Mouse (Mus musculus): Measurements from ENCODE around the gene Tbx1. TPM values are rescaled to one million over a fixed set of nuclear protein-coding genes. Genes with fewer than 3 reads are reported as not detected.

Tbx1 gene
- total RNA-seq, 1 experiment from 2014 or later, result not detected

DNA sequence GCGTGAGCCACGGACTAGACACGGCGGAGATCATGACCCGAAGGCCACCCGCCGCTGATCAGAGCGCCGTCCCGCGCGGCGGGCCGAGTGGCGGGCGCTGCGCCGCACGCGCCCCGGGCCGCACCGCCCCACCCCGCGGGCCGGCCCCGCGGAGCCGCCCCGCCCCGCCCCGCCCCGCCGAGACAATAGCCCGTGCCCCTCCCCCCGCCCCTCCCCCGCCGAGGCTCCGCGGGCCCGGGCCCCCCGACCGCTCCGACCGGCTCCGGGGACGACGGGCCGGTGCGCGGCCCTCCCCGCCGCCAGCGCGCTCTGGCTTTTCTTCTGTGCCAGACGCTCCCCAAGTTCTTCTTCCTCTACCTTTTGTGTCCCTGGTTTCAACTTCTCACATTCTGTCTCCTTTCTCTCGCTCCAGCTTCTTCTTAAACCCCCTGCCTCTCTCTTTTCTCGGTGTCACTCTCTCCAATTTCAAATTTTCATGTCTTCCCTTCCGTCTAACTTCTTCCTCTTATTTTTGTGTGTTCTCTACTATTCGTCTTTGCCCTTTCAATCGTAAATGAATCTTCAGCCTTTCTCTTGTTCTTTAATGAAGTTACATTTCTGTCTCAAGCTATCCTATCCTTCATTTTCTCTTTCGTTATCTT is 3.4 kb downstream of the Tbx1 start:
- DNase-seq, result no peak

DNA sequence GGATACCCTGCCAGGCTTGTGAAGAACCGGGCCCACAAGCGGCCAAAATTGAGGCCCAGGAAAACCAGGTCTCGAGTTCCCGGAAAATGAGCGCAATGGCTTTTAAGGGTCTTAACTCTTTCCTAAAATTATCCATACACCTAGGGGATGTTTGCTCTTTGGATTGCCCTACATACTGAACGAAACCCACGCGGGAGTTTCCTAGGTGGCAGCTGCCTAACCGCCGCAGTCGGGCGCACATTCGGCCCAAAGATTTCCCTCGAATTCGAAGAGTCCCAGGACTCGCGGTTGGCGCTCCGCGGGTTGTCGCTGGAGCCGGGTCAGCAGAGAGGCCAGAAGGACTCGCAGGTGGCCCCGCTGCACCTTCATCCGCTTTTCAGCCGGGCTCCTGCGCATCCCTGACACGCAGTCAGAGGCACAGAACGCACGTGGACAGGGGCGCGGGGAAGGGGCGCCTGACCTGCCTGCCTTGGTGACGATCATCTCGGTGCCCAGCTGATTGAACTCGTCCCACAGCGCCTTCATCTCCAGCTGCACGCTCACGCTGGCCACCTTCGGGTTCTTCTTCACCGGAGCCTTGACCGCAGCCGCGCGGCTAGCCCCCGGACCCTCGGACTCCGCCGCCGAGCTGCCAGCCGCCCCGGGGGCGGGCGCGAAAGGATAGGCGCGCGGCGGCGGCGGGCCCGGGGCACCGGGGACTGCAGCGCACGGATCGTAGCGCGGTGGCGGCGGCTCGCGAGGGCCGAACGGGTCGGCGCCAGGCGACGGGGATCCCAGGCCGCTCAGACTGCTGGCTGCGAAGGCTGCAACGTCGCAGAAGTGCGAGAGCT is 4.2 kb downstream of the Tbx1 start:
- DNase-seq, result no peak

DNA sequence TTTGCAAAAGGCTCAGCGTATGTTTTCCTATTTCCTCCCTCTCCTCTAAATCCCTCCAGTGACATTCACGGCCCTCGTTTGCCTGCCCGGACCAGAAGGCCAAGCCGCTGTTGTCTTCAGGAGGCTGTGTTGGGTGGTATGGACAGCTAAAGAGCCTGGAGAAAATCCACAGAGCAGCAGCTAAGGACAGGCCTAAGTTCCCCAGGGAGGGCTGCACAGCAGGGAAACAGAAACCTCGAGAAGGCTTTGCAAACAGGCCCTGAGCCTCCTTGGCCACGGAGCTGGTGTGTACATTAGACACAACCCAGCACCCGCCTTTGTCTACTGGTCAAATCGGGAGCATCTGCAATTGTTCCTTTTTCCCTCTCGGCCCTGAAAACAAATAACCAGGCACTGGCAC is 4.8 kb downstream of the Tbx1 start:
- no peak for DNase-seq

DNA sequence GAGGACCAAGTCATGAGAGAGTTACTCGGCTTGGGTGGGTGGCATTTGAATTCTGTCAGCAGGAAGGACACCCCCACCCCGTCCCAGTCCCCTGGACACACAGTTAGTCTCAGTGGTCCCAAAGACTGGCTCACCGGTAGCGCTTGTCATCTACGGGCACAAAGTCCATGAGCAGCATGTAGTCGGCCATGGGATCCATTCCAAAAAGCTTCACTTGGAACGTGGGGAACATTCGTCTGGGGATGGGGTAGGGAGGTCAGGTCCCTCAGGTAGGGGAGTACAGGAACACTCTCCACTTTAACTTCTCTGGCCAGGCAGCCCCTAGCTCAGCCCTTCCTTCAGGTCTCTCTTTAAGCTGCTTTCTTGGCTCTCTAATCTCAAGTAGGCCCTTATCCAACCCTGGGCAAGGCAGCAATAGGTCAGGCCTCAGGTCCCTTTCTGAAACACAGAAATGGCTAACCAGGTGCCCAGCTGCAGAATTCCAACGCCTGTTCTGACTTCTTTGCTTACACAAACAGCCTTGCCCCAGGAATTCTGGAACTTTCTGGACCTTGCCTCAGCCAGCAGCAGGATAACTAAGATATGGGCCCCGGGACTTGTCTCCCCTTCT is 5.5 kb downstream of the Tbx1 start:
- DNase-seq, result no peak

- DNase-seq, result no peak
Observed at GRCm38 (mm10) chr16:18583673-18584357, 6.7 kb downstream of the Tbx1 start.

GRCm38 (mm10) chr16:18583169-18583568 is 7.3 kb downstream of the Tbx1 start:
- no peak for DNase-seq

- DNase-seq, result no peak
Observed at GRCm38 (mm10) chr16:18582426-18583148, 7.9 kb downstream of the Tbx1 start.

- peak; percentile 60 for DNase-seq
Observed at GRCm38 (mm10) chr16:18581623-18582205, 8.8 kb downstream of the Tbx1 start.

DNA sequence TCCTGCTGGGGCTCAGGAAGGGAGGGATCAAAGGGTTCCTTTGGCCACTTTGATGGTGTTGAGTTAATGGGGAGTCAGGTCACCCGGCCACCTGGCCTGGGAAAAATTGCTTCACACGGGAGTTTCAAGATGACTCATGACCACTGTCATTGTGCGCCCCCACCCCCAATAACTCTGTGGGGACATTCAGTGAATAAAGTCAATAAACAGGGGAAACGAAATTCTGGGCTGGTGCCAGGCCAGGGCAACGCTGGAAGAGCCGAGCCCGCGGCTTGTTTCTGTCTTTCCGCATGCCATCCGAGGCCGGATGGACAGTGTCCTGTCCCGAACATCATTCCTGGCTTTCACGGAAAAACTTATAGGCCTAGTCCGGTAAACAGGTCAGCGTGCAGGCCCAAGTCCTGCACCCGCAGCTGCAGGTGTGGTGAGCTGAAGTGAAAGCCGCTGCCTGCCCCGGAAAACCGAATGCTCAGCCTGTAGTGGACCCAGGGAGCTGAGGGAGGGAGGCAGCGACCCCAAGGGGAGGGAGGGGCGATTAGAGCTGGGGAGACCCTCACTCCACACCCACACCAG is 9.3 kb downstream of the Tbx1 start:
- no peak for DNase-seq

DNA sequence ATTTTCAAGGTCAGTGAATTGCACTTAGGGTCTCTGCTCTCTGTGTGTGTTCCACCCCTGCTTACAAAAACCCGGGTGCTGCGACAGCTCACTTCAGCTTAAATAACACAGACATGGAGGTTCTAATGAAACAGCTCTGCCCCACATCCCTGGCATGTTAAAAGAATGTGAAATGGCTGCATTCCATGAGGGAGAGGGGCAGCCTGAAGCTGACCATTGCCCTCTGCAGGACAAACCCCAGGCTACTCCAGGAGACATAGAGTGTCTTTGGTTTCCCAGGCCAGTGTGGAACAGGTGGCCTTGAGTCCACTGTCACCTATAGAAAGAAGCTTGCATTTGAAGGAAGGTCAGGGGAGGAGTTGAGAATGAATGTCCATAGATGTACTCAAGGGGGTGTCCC is 10.1 kb downstream of the Tbx1 start:
- no peak for DNase-seq

GRCm38 (mm10) chr16:18577599-18578160 is 12.8 kb downstream of the Tbx1 start:
- DNase-seq, result no peak

DNA sequence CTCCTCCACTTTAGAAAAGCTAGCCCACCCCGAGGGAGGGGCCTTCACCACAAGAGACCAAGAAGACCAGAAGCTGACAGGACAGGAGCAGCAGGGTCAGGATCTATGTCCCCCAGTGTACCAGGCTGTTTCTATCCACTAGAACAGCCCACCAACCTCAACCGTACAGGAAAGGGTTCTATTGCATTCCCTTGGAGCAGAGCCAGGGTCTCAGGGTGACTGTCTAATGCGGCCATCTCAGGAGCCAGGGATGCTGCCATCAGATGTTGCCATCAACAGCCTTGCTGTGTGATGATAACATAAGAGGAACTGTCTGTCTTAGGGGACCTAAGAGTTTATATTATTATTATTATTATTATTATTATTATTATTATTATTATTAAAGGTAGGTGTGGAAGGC is 13.4 kb downstream of the Tbx1 start:
- no peak for DNase-seq

GRCm38 (mm10) chr16:18574196-18574595 is 16.3 kb downstream of the Tbx1 start:
- peak; percentile 67 for DNase-seq

- no peak for DNase-seq
Observed at GRCm38 (mm10) chr16:18568599-18568998, 21.9 kb downstream of the Tbx1 start.

- DNase-seq, result no peak
Observed at GRCm38 (mm10) chr16:18564472-18564871, 26.0 kb downstream of the Tbx1 start.

DNA sequence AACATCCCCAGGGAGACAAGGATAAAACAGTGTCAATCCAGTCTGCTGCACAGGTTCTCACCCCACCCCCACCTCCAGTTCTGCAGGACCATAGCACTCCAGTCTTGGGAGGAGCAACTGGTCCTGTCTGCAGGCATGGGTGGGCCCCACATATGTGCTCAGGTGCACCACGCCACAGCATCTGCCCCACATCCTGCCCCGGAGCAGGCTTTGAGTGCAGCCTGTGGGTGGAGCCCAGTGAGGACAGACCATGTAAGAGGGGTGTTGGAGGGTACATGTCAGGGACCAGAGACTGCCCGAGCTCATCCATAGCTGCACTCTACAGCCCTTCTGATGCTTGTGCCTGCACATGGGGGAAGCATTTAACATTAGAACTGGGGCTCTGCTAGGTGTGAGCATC is 34.0 kb downstream of the Tbx1 start:
- DNase-seq, result no peak

- peak; percentile 33 for DNase-seq
Observed at GRCm38 (mm10) chr16:18555235-18555935, 35.1 kb downstream of the Tbx1 start.

GRCm38 (mm10) chr16:18554721-18555120 is 35.8 kb downstream of the Tbx1 start:
- DNase-seq, result no peak

- DNase-seq, result no peak
Observed at GRCm38 (mm10) chr16:18552106-18552710, 38.3 kb downstream of the Tbx1 start.

DNA sequence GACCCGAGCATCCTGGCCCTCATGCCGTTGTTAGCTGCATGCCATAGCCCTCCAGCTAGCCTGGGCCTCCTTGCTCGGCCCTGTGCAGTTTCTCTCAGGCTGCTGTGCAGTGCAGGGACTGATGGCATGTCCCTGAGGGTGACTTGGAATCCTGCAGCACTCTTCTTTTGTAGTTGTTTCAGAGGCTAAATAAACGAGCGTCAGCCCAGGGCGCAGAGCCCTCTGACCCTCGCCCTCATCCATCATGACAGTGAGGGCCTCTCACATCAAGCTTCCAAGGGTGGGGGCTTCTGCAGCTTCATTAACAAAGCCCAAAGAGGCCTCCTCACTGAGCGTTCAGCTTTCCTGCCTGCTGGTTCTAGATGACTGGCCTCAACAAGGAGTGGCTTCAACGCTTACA is 38.9 kb downstream of the Tbx1 start:
- DNase-seq, result no peak

Measured in adrenal gland, postnatal 14 days (tissue).